Mouse (Mus musculus) lung, postnatal 0 days (tissue): ENCODE measurements at regions not wholly inside any gene's neighbourhood (a gene's known extent, or its start where the extent isn't known, plus 50 kb on each side); places are given as distances from the start of the nearest gene placed in this dataset.

Experiments
- CTCF ChIP-seq: IDR thresholded peaks from 2 replicates; pipeline ENCODE4 v1.5.1; 2016; ENCODE audit warnings: antibody characterized with exemption, mild to moderate bottlenecking
- EP300 ChIP-seq: IDR thresholded peaks from 2 replicates; pipeline ENCODE4 v1.6.1; 2016; ENCODE audit warnings: antibody characterized with exemption, mild to moderate bottlenecking, control low read depth

GRCm38 (mm10) chrX:11821880-11822768 lies 338.0 kb downstream of the Bcor start:
- TF ChIP-seq EP300 (no peak), CTCF (no peak)
